Mouse (Mus musculus) lung, adult 2 months (tissue): ENCODE measurements around the gene Sp140.
"Not testable (repeated sequence)": the region's sequence is repeated elsewhere in the genome, so short reads cannot be mapped to it uniquely, and the experiment has no call there.

ENCODE experiments used
- CTCF ChIP-seq: fragments of 200-500 bp; IDR thresholded peaks from 2 replicates; pipeline ENCODE4 v1.5.1; 2011; ENCODE audit warnings: mild to moderate bottlenecking, low read length, control low read depth; ENCODE audit not compliant: insufficient read depth
- POLR2A ChIP-seq: fragments of 200-500 bp; IDR thresholded peaks from 2 replicates; pipeline ENCODE4 v1.6.1; 2011; ENCODE audit warnings: low read depth, mild to moderate bottlenecking, control low read depth, low read length, borderline replicate concordance; ENCODE audit errors: extremely low read depth

DNA sequence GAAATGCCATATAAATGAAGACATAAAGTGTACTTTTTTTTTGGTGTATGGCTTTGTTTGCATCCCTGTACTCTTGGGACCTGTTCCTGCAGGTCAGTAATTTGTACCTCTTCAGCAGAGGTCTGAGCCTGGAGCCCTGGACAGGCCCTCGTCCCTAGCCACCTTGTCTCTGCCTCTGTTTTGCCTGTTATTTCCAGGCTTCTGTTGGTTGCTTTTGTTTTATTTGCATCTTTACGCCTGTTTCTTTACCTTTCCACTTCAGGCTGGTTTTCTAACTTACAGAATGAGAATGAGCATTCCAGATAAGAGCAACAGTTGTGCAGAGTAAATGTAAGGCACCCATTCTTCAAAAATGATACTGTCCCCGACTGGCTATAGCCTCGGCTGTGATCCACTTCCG is at the start of gene Sp140:
- not testable (repeated sequence) for TF ChIP-seq POLR2A, CTCF
